Comparison of ENCODE assay signal across 11 mouse cellular contexts in the genomic region with DNA sequence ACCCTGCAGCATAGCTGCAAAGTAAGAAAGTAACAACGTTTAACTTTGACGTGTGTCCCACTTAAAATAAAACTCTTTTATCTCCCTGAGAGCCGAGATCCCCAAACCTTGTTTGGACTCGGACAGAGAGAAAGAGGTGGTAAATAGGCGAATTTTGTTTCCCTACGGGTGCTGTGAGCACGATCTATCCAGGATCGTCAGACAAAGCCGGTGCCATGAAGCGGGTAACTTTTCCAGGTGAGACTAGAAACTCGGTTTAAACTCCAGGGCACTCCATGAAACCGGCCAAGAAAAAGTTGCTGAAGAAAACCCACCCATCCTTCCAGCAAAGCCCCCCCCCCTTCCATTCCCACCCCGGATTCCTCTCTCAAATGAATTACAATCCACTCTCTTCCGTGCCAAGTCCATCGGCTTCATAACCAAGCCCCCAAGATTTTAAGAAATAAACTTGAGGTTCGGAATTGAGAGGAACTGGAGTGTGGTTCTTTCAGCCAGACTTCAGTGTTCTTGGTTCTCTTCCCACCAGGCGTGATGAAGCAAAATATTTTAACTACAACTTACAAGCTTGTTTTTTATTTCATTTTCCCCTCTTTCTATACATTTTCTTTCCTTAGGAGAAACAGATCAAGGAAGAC.
A peak's percentile ranks its signal among the peaks of the same experiment; 100 is the strongest.
DNase-seq lines count a peak whose midpoint lies in the region; ATAC-seq lines count a peak whose summit lies in the region.
"Had no signal": no experiment of that assay in that cellular context is flagged by ENCODE, and none has a peak within 500 bp of the region (broad histone marks: within the 10 kb centered on the region; RNA-seq: fewer than 3 reads in every experiment).

No protein-coding gene starts in this region.

- H3K4me2 ChIP-seq in hindbrain, embryonic 11.5 days (replicated peaks; ENCODE audit: low read depth, low read length) = no peak overlapping the region
- H3K4me2 ChIP-seq in hindbrain, embryonic 14.5 days (replicated peaks) = no peak overlapping the region
- H3K4me2 ChIP-seq in liver, embryonic 11.5 days = no peak overlapping the region

- no peaks in the 10 kb centered on the region for H3K9me3 ChIP-seq in hindbrain, embryonic 11.5 days (ENCODE audit: control insufficient read depth, low read length)
- no peaks in the 10 kb centered on the region for H3K9me3 ChIP-seq in hindbrain, embryonic 14.5 days (ENCODE audit: control insufficient read depth, low read length)
- H3K9me3 ChIP-seq in embryonic facial prominence, embryonic 10.5 days = no peaks in the 10 kb centered on the region
- no peaks in the 10 kb centered on the region for H3K9me3 ChIP-seq in liver, embryonic 11.5 days (ENCODE audit: control insufficient read depth, low read length)
- H3K9me3 ChIP-seq: stomach, embryonic 15.5 days had no signal

- no peak for ATAC-seq in hindbrain, embryonic 11.5 days (ENCODE audit: low FRiP score)
- ATAC-seq in hindbrain, embryonic 14.5 days (ENCODE audit: low FRiP score) = no peak
- ATAC-seq in liver, embryonic 11.5 days (replicated peaks; ENCODE audit: low FRiP score) = no peak

- peak; percentile 56 for DNase-seq in hindbrain, embryonic 11.5 days (ENCODE audit: low spot score)
- no peak for DNase-seq in hindbrain, embryonic 14.5 days (ENCODE audit: low spot score)
- DNase-seq in NIH3T3 (ENCODE audit: low read depth) = peak; percentile 58
- DNase-seq in embryonic facial prominence, embryonic 10.5 days (ENCODE audit: low spot score) = peak; percentile 45
- DNase-seq in mesoderm, embryonic 11.5 days (ENCODE audit: low read depth, low spot score) = peak; percentile 23
- DNase-seq in frontal cortex, postnatal 25 days (ENCODE audit: low spot score in 2 of 2) = no peak
- no peak for DNase-seq in urinary bladder, postnatal 10 days (ENCODE audit: low spot score)
- no peak for DNase-seq in liver, embryonic 11.5 days (ENCODE audit: low spot score)
- DNase-seq: lung, adult 2 months had no signal

- H3K4me3 ChIP-seq in hindbrain, embryonic 11.5 days (ENCODE audit: low read depth, low read length) = no peak overlapping the region
- no peak overlapping the region for H3K4me3 ChIP-seq in hindbrain, embryonic 14.5 days (replicated peaks; ENCODE audit: low read length)
- H3K4me3 ChIP-seq in embryonic facial prominence, embryonic 10.5 days = no peak overlapping the region
- no peak overlapping the region for H3K4me3 ChIP-seq in liver, embryonic 11.5 days (ENCODE audit: low read depth, low read length)
- H3K4me3 ChIP-seq: heart, adult 2 months; stomach, embryonic 15.5 days had no signal

- H3K4me1 ChIP-seq in hindbrain, embryonic 11.5 days (replicated peaks; ENCODE audit: control insufficient read depth, insufficient read depth, low read length) = peaks cover 4% of the 10 kb centered on the region; the same call in 1 of the 2 replicates
- H3K4me1 ChIP-seq in hindbrain, embryonic 14.5 days (replicated peaks; ENCODE audit: control insufficient read depth, insufficient read depth, low read length) = 0 out of 2 replicates have a peak, but pooled peaks cover 4% of the 10 kb centered on the region
- peaks cover 11% of the 10 kb centered on the region for H3K4me1 ChIP-seq in embryonic facial prominence, embryonic 10.5 days
- H3K4me1 ChIP-seq in liver, embryonic 11.5 days (replicated peaks; ENCODE audit: control insufficient read depth, insufficient read depth, low read length) = no peaks in the 10 kb centered on the region

- under 1% methylated on average over 17 of the region's 17 CpGs for WGBS in hindbrain, embryonic 11.5 days
- WGBS in hindbrain, embryonic 14.5 days = 3% methylated on average over 17 of the region's 17 CpGs
- WGBS in embryonic facial prominence, embryonic 10.5 days = under 1% methylated on average over 17 of the region's 17 CpGs
- 2% methylated on average over 17 of the region's 17 CpGs for WGBS in liver, embryonic 11.5 days

- H3K27me3 ChIP-seq in hindbrain, embryonic 11.5 days (ENCODE audit: control insufficient read depth, insufficient read depth, low read length) = peaks cover 21% of the 10 kb centered on the region
- peaks cover 60% of the 10 kb centered on the region for H3K27me3 ChIP-seq in hindbrain, embryonic 14.5 days (ENCODE audit: control insufficient read depth, insufficient read depth, low read length)
- peaks cover 86% of the 10 kb centered on the region for H3K27me3 ChIP-seq in embryonic facial prominence, embryonic 10.5 days (replicated peaks; ENCODE audit: low read depth, poor library complexity, severe bottlenecking)
- peaks cover 41% of the 10 kb centered on the region for H3K27me3 ChIP-seq in liver, embryonic 11.5 days (replicated peaks; ENCODE audit: control insufficient read depth, insufficient read depth, low read length)

- H3K36me3 ChIP-seq in hindbrain, embryonic 11.5 days (ENCODE audit: control insufficient read depth, insufficient read depth, low read length) = no peaks in the 10 kb centered on the region
- no peaks in the 10 kb centered on the region for H3K36me3 ChIP-seq in hindbrain, embryonic 14.5 days (replicated peaks; ENCODE audit: control insufficient read depth, insufficient read depth)
- no peaks in the 10 kb centered on the region for H3K36me3 ChIP-seq in embryonic facial prominence, embryonic 10.5 days (replicated peaks)
- H3K36me3 ChIP-seq in liver, embryonic 11.5 days (ENCODE audit: control insufficient read depth, insufficient read depth, low read length) = no peaks in the 10 kb centered on the region
- H3K36me3 ChIP-seq: stomach, embryonic 15.5 days had no signal

- H3K9ac ChIP-seq in hindbrain, embryonic 11.5 days (ENCODE audit: low read depth, low read length) = no peak overlapping the region
- no peak overlapping the region for H3K9ac ChIP-seq in hindbrain, embryonic 14.5 days
- no peak overlapping the region for H3K9ac ChIP-seq in liver, embryonic 11.5 days (ENCODE audit: low read depth, low read length)
- H3K9ac ChIP-seq: stomach, embryonic 15.5 days had no signal

- peak overlapping the region; percentile 30; the same call in 1 of the 2 replicates for H3K27ac ChIP-seq in hindbrain, embryonic 11.5 days (ENCODE audit: low read depth, low read length)
- H3K27ac ChIP-seq in hindbrain, embryonic 14.5 days = no peak overlapping the region
- no peak overlapping the region for H3K27ac ChIP-seq in embryonic facial prominence, embryonic 10.5 days (replicated peaks)
- H3K27ac ChIP-seq in liver, embryonic 11.5 days (ENCODE audit: low read depth, low read length) = no peak overlapping the region
- H3K27ac ChIP-seq: heart, adult 2 months; stomach, embryonic 15.5 days had no signal

Comparison
In these comparisons a context has a peak if more than half of its experiments do, and no peak if none do; other contexts are left out.
1. DNase-seq: peak in hindbrain, embryonic 11.5 days (single experiment), NIH3T3 (single experiment), embryonic facial prominence, embryonic 10.5 days (single experiment) and mesoderm, embryonic 11.5 days (single experiment); none in hindbrain, embryonic 14.5 days (single experiment), frontal cortex, postnatal 25 days (0 of 2), urinary bladder, postnatal 10 days (single experiment) and liver, embryonic 11.5 days (single experiment).